Mouse (Mus musculus) adrenal gland, adult (tissue): ENCODE measurements at regions not wholly inside any gene's neighbourhood (a gene's known extent, or its start where the extent isn't known, plus 50 kb on each side); places are given as distances from the start of the nearest gene placed in this dataset.
A peak's percentile ranks its signal among the peaks of the same experiment; 100 is the strongest.
"Not testable (repeated sequence)": the region's sequence is repeated elsewhere in the genome, so short reads cannot be mapped to it uniquely, and the experiment has no call there.

Experiments used
- DNase-seq, 2 experiments: peaks; one replicate each; pipeline ENCODE4 v3.0.0; 2022 to 2023; ENCODE audit warnings: low spot score in 1 of 2; ENCODE audit not compliant: inconsistent age in 2 of 2

- peak in 1 of 2 experiments; percentile 22 for DNase-seq
Measured at GRCm38 (mm10) chr17:54753396-54753994, 454.7 kb upstream of the Slc5a7 start.

DNA sequence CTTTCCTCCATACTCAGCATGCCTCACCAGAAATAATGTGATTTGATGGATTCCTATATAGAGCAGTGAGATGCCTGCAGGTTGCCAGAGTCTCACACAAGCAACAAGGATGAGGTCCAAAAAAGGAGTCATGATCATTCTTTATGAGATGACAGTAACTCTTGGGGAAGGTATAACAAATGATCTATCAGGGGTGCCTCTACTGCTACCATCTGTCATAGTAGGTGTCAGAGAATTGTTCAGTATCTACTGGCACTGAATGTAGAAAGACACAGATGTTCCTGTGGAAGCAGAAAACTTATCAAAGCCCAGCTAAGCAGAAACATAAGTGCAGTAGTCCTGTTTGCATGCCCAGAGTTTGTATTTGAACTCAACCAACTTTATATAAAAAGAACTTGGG lies 454.1 kb upstream of the Slc5a7 start:
- DNase-seq = no peak

- DNase-seq = no peak
Measured at GRCm38 (mm10) chr17:54735836-54736235, 437.0 kb upstream of the Slc5a7 start.

DNA sequence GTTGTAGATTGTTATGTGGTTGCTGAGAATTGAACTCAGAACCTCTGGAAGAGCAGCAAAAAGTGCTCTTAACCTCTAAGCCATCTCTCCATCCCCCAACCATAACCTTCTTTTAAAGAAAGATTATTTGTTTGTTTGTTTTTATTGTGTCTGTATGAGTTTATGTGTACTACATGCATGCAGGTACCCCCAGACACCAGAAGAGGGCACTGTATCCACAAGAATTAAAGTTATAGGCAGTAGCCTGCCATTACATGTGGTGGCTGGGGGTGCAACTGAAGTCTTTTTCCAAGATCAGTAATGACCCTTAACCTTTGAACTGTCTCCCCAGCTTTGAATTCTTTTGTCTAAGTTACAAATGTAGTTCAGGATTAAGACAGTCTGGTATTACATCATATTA lies 428.8 kb upstream of the Slc5a7 start:
- DNase-seq = no peak

- no peak for DNase-seq
Measured at GRCm38 (mm10) chr17:54726693-54727092, 427.9 kb upstream of the Slc5a7 start.

DNA sequence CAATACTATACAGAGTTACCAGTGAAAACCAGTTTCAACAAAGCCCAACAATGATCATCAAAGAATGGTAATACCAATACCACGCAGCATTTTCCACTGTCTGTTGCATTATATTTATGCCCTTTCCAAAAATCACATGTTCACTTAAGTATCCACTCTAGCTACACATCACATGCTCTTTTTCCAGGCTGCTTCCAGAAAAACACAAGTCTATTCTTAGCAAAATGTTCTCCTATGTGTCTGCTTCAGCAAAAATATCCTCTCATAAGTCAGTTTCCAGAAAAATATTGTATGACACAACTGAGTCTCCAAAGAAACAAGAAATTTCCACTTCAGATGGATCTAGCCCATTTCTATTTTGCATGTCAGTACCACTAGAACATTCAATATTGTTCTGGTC lies 414.2 kb upstream of the Slc5a7 start:
- no peak for DNase-seq

- DNase-seq = not testable (repeated sequence)
Measured at GRCm38 (mm10) chr17:54707811-54708210, 409.0 kb upstream of the Slc5a7 start.

DNA sequence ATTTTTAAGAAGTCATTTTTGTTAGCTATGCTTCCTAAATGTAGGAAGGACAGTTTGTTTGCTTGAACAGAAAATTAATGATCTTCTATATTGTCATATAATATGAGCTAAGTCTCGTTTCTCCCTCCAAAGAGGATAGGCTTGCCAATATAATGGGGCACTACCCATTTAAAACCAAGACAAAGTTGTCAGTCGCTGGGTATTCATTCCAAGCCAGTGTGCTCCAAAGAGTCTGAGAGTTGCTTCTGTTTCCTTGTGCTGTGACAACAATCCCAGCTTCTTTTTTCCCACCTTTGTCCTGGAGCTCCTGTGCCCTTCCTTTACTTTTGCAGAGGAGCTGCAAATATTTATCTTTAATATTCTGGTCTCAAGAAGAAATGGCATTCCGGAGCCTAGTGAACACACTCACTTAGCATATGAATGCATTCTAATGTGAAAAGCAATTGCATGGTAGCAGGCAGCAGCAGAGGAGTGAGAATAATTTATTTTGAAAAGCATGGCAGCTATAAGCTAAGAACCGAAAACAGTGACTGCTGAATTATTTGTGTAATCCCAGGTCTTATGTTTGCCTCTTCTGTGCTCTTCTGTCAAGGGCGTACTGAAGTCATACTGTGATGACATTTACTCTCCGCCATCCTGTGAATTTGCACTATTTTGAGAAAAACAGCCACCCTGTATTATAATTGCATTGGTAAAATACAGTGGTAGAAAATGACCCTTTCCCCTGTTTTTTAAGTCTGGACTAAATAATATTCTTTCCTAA lies 402.7 kb upstream of the Slc5a7 start:
- DNase-seq = no peak

DNA sequence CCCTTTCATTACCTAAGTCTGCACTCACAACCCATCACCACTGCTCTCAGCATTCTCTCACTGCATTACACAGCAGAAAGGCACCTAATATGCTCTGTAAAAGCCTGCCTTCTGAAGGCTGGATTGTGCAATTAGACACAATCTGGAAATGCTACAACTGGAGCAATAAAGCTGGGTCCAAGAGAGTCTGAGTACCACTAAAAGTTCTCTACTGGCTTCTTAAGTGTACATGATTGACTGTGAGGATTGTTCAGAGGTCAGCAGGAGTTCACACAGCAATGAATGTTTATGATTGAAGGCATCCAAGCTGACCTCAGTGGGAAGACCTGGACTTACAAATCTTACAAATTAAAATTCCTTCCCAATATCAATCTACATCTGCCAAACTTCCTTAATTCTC lies 395.8 kb upstream of the Slc5a7 start:
- no peak for DNase-seq

DNA sequence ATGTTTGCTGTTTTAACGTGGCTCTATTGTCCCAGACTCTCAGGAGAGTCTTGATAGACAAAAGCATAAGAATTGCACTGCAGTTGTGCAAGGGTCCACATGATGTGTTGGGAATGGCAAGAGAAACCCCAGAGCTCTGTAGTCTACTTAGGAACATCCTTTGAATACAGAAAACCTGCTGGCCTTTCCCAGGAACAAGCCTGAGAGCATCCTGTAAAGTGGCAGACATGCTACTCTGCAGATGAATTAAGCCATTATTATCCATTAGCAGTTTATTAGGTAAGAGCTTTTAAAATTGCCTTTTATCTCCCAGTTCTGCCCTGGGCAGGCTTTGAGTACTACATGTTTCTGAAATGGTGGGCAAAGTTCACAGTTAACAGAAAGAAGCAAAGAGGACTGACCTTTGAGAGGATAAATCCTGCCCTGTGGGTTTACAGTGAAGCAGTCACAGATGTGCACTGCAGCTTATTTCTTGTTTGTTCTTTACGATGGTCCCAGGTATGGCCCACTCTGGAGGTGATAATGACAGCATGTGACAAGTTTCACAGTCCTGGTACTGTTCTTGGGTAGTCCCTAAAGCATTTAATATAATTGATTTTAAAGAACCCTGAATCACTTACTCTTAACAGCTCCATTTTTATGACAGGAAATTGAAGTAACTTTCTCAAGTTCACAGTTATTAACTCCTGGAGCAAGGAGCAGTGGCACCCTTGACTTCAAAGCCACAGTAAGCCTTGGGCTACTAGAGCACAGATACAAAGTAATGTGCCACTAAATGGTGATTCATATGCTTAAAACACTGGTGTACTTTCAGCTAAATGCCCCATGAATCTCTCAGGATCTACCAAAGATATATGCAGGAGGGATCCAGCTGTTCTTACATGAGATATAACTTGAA lies 386.6 kb upstream of the Slc5a7 start:
- peak in 1 of 2 experiments; percentile 29 for DNase-seq

- DNase-seq = no peak
Measured at GRCm38 (mm10) chr17:54678111-54678510, 379.3 kb upstream of the Slc5a7 start.

- no peak for DNase-seq
Measured at GRCm38 (mm10) chr17:54669499-54669898, 370.7 kb upstream of the Slc5a7 start.

DNA sequence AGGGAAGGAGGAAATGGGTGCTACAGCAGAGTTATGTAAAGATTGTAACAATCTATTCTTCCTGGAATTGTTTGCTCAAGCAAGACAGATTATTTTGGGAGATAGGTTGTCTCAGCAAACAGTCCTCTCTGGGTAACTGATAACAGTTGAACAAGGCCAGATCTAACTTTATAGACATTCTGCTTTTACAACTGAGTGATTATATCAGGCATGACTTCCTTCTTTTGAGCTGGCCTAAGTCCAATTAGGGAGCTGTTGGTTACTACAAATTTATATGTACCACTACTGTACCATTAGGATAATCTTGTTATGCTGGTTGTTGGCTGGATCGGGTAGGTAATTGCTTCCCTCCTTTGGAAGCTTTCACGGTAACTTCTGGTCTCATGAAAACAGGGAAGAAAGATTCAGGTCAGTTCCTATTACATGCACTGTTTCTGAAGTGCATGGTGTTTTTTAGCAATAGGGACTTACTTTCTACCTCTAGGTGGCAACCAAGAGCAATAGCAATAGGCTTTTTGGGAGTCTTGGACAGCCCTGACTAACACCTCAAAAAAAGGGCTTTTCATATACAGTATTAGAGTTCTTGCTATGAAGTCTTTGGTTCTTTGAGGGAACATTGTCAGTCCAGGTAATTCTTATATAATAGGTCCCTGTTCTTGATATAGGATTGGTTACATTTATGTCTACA lies 363.9 kb upstream of the Slc5a7 start:
- DNase-seq = peak in 1 of 2 experiments; percentile 59

DNA sequence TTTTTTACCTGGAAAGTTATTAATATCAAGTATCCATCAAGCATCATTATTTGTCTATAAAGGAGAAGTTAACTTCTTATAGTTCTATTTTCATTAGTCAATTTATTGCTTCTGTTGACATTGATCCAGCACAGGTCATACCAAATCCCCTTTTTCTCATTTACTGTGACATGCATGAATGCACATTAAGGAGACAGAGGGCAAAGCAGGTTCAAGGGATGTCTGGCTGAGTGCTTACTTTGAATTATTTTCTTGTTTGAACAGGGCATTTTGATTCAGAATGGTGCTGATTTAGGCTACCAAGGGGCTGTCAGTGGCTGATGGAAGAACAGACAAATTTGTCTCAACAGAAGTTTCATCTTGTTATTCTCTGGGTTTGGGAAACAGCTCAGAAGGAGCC lies 357.7 kb upstream of the Slc5a7 start:
- no peak for DNase-seq
